Mouse (Mus musculus) hindbrain, embryonic 15.5 days (tissue): Measurements from ENCODE around the gene Irak1. TPM values are rescaled to one million over a fixed set of nuclear protein-coding genes. Genes with fewer than 3 reads are reported as not detected.

Experiments used
- ATAC-seq: fragments of 200-750 bp; cut with Nextera tagmentation; 2 replicates; pipeline ENCODE4 v1.8.0; 2017; ENCODE audit warnings: low read depth, moderate number of reproducible peaks, moderate TSS enrichment; ENCODE audit not compliant: low FRiP score
- H3K27ac ChIP-seq: fragments of 300-500 bp; sonication (generic); replicated peaks from 2 replicates; pipeline ENCODE4 v1.5.1; 2015; ENCODE audit warnings: mild to moderate bottlenecking, inconsistent platforms
- H3K27me3 ChIP-seq: fragments of 300-500 bp; sonication (generic); 2 replicates; pipeline ENCODE4 v1.6.1; 2015; ENCODE audit warnings: control low read depth, inconsistent platforms
- H3K36me3 ChIP-seq: fragments of 300-500 bp; sonication (generic); 2 replicates; pipeline ENCODE4 v1.6.1; 2015; ENCODE audit warnings: control low read depth, inconsistent platforms
- H3K4me1 ChIP-seq: fragments of 300-500 bp; sonication (generic); replicated peaks from 2 replicates; pipeline ENCODE4 v1.6.1; 2015; ENCODE audit warnings: control low read depth, inconsistent platforms
- H3K4me2 ChIP-seq: fragments of 300-500 bp; sonication (generic); 2 replicates; pipeline ENCODE4 v1.6.1; 2015; ENCODE audit warnings: moderate library complexity, mild to moderate bottlenecking, inconsistent platforms
- H3K4me3 ChIP-seq: fragments of 300-500 bp; sonication (generic); 2 replicates; pipeline ENCODE4 v1.5.1; 2015; ENCODE audit warnings: mild to moderate bottlenecking, inconsistent platforms
- H3K9ac ChIP-seq: fragments of 300-500 bp; sonication (generic); 2 replicates; pipeline ENCODE4 v1.6.1; 2015; ENCODE audit warnings: inconsistent platforms
- H3K9me3 ChIP-seq: fragments of 300-500 bp; sonication (generic); 2 replicates; pipeline ENCODE4 v1.6.1; 2016; ENCODE audit warnings: control low read depth, inconsistent platforms
- WGBS: fragments of 180-500 bp; shearing (Covaris S2); methylation state at CpG from one replicate; pipeline ENCODE4 v1.1.7; 2015; 5-methylcytosine and 5-hydroxymethylcytosine counted together
- polyA plus RNA-seq: library from polyadenylated mRNA; unstranded; fragments of >200 nt; fragmentation: Nextera tagmentation; extraction: Ambion mirVana; gene quantifications from 2 replicates; pipeline ENCODE4 v1.2.1, GENCODE M21; 2015

The Irak1 gene
- 44.0 and 45.9 TPM in 2 replicates for polyA plus RNA-seq

- H3K9me3 ChIP-seq: no peaks in the 10 kb centered on the region
- peak within 1 kb of the TSS; percentile 61 for H3K4me2 ChIP-seq
- peak within 1 kb of the TSS; percentile 76 for H3K9ac ChIP-seq
- ATAC-seq: peak; percentile 92
- H3K27me3 ChIP-seq: no peaks in the 10 kb centered on the region
- no peaks in the 10 kb centered on the region for H3K36me3 ChIP-seq
- WGBS: 17% methylated on average over 48 of the region's 72 CpGs
- H3K27ac ChIP-seq: peak within 1 kb of the TSS; percentile 88
- peak within 1 kb of the TSS; percentile 57 for H3K4me3 ChIP-seq
- peaks cover 11% of the 10 kb centered on the region for H3K4me1 ChIP-seq
Observed at GRCm38 (mm10) chrX:74023188-74024049, at the start of gene Irak1. Gene Irak1, minus strand, starts transcription at chrX:74023918.

- Histone ChIP-seq H3K4me1 (no peaks in the 10 kb centered on the region), H3K27ac (no peak overlapping the region)
- ATAC-seq: no peak
Observed at GRCm38 (mm10) chrX:74070794-74071193, 47.1 kb upstream of the Irak1 start.

GRCm38 (mm10) chrX:74067891-74068290, 44.2 kb upstream of the Irak1 start:
- H3K4me3 ChIP-seq: no peak overlapping the region
- no peaks in the 10 kb centered on the region for H3K36me3 ChIP-seq
- H3K9ac ChIP-seq: no peak overlapping the region
- H3K4me1 ChIP-seq: no peaks in the 10 kb centered on the region
- no peaks in the 10 kb centered on the region for H3K27me3 ChIP-seq
- H3K9me3 ChIP-seq: no peaks in the 10 kb centered on the region
- 76% methylated on average over 9 of the region's 9 CpGs for WGBS
- no peak overlapping the region for H3K27ac ChIP-seq
- H3K4me2 ChIP-seq: no peak overlapping the region
- ATAC-seq: no peak

More at GRCm38 (mm10) chrX:74070794-74071193, 47.1 kb upstream of the Irak1 start:
- Histone ChIP-seq H3K9me3 (no peaks in the 10 kb centered on the region), H3K9ac (no peak overlapping the region), H3K4me2 (no peak overlapping the region), H3K27me3 (no peaks in the 10 kb centered on the region), H3K4me3 (no peak overlapping the region), H3K36me3 (no peaks in the 10 kb centered on the region)

GRCm38 (mm10) chrX:74045107-74045506, 21.4 kb upstream of the Irak1 start:
- Histone ChIP-seq H3K9me3 (no peaks in the 10 kb centered on the region), H3K4me2 (no peak overlapping the region), H3K36me3 (no peaks in the 10 kb centered on the region), H3K9ac (no peak overlapping the region), H3K4me1 (no peaks in the 10 kb centered on the region), H3K4me3 (no peak overlapping the region), H3K27ac (no peak overlapping the region), H3K27me3 (no peaks in the 10 kb centered on the region)
- no peak for ATAC-seq
- 52% methylated on average over 1 of the region's 1 CpGs for WGBS

GRCm38 (mm10) chrX:74037702-74038375, 14.1 kb upstream of the Irak1 start:
- no peak overlapping the region for H3K27ac ChIP-seq
- no peak for ATAC-seq
- H3K9ac ChIP-seq: no peak overlapping the region
- 70% methylated on average over 5 of the region's 5 CpGs for WGBS
- no peaks in the 10 kb centered on the region for H3K27me3 ChIP-seq
- H3K9me3 ChIP-seq: no peaks in the 10 kb centered on the region
- H3K4me1 ChIP-seq: no peaks in the 10 kb centered on the region
- H3K4me2 ChIP-seq: no peak overlapping the region
- H3K4me3 ChIP-seq: no peak overlapping the region
- H3K36me3 ChIP-seq: 0 out of 2 replicates have a peak, but pooled peaks cover 5% of the 10 kb centered on the region

GRCm38 (mm10) chrX:74030000-74030399, 6.3 kb upstream of the Irak1 start:
- Histone ChIP-seq H3K9ac (no peak overlapping the region), H3K4me1 (no peaks in the 10 kb centered on the region), H3K4me3 (no peak overlapping the region), H3K4me2 (no peak overlapping the region), H3K27ac (no peak overlapping the region), H3K27me3 (no peaks in the 10 kb centered on the region), H3K36me3 (0 out of 2 replicates have a peak, but pooled peaks cover 5% of the 10 kb centered on the region), H3K9me3 (no peaks in the 10 kb centered on the region)
- ATAC-seq: no peak
- 65% methylated on average over 1 of the region's 1 CpGs for WGBS

GRCm38 (mm10) chrX:74022795-74023187, 927 bp downstream of the Irak1 start:
- ATAC-seq: no peak
- Histone ChIP-seq H3K4me1 (peaks cover 11% of the 10 kb centered on the region), H3K36me3 (no peaks in the 10 kb centered on the region), H3K9ac (peak overlapping the region; percentile 76), H3K27ac (peak overlapping the region; percentile 88; the same call in 1 of the 2 replicates), H3K4me2 (peak overlapping the region; percentile 61), H3K27me3 (no peaks in the 10 kb centered on the region), H3K4me3 (peak overlapping the region; percentile 57), H3K9me3 (no peaks in the 10 kb centered on the region)
- WGBS: 30% methylated on average over 6 of the region's 6 CpGs

- Histone ChIP-seq H3K4me1 (no peaks in the 10 kb centered on the region), H3K36me3 (no peaks in the 10 kb centered on the region), H3K27me3 (no peaks in the 10 kb centered on the region), H3K4me2 (no peak overlapping the region), H3K9ac (no peak overlapping the region), H3K9me3 (no peaks in the 10 kb centered on the region), H3K27ac (no peak overlapping the region), H3K4me3 (no peak overlapping the region)
- no peak for ATAC-seq
- WGBS: 93% methylated on average over 1 of the region's 1 CpGs
Observed at GRCm38 (mm10) chrX:74014597-74014996, 9.1 kb downstream of the Irak1 start.

- 28% methylated on average over 8 of the region's 8 CpGs for WGBS
- no peak for ATAC-seq
- H3K9ac ChIP-seq: no peak overlapping the region
Observed at GRCm38 (mm10) chrX:74008063-74008462, 15.7 kb downstream of the Irak1 start.

GRCm38 (mm10) chrX:74006401-74006800, 17.3 kb downstream of the Irak1 start:
- Histone ChIP-seq H3K27me3 (no peaks in the 10 kb centered on the region), H3K4me2 (no peak overlapping the region; the same call in 1 of the 2 replicates), H3K27ac (no peak overlapping the region), H3K36me3 (no peaks in the 10 kb centered on the region), H3K4me1 (no peaks in the 10 kb centered on the region), H3K4me3 (no peak overlapping the region), H3K9me3 (no peaks in the 10 kb centered on the region), H3K9ac (no peak overlapping the region)
- peak; percentile 73 for ATAC-seq
- WGBS: 75% methylated on average over 21 of the region's 21 CpGs

More at GRCm38 (mm10) chrX:74008063-74008462, 15.7 kb downstream of the Irak1 start:
- no peaks in the 10 kb centered on the region for H3K27me3 ChIP-seq
- no peaks in the 10 kb centered on the region for H3K4me1 ChIP-seq
- no peak overlapping the region for H3K4me2 ChIP-seq
- H3K9me3 ChIP-seq: no peaks in the 10 kb centered on the region
- H3K27ac ChIP-seq: no peak overlapping the region
- H3K36me3 ChIP-seq: no peaks in the 10 kb centered on the region
- no peak overlapping the region for H3K4me3 ChIP-seq

GRCm38 (mm10) chrX:74003644-74004043, 20.1 kb downstream of the Irak1 start:
- no peaks in the 10 kb centered on the region for H3K36me3 ChIP-seq
- WGBS: 57% methylated on average over 2 of the region's 2 CpGs
- H3K4me3 ChIP-seq: no peak overlapping the region
- no peaks in the 10 kb centered on the region for H3K9me3 ChIP-seq
- H3K4me2 ChIP-seq: no peak overlapping the region
- H3K4me1 ChIP-seq: peaks cover 6% of the 10 kb centered on the region; the same call in 1 of the 2 replicates
- no peak overlapping the region for H3K9ac ChIP-seq
- no peak overlapping the region for H3K27ac ChIP-seq
- no peaks in the 10 kb centered on the region for H3K27me3 ChIP-seq
- ATAC-seq: no peak

- no peak overlapping the region for H3K9ac ChIP-seq
- no peak for ATAC-seq
- no peaks in the 10 kb centered on the region for H3K36me3 ChIP-seq
- peaks cover 6% of the 10 kb centered on the region; the same call in 1 of the 2 replicates for H3K4me1 ChIP-seq
- H3K4me3 ChIP-seq: no peak overlapping the region
- no peaks in the 10 kb centered on the region for H3K9me3 ChIP-seq
- WGBS: 85% methylated on average over 3 of the region's 3 CpGs
- H3K27me3 ChIP-seq: no peaks in the 10 kb centered on the region
- no peak overlapping the region for H3K4me2 ChIP-seq
- H3K27ac ChIP-seq: no peak overlapping the region
Observed at GRCm38 (mm10) chrX:74001024-74001423, 22.7 kb downstream of the Irak1 start.
